Mouse (Mus musculus) lung, postnatal 10 days (tissue): ENCODE measurements at regions not wholly inside any gene's neighbourhood (a gene's known extent, or its start where the extent isn't known, plus 50 kb on each side); places are given as distances from the start of the nearest gene placed in this dataset.

Experiments
- DNase-seq: peaks from one replicate; pipeline ENCODE4 v3.0.0; 2021

DNA sequence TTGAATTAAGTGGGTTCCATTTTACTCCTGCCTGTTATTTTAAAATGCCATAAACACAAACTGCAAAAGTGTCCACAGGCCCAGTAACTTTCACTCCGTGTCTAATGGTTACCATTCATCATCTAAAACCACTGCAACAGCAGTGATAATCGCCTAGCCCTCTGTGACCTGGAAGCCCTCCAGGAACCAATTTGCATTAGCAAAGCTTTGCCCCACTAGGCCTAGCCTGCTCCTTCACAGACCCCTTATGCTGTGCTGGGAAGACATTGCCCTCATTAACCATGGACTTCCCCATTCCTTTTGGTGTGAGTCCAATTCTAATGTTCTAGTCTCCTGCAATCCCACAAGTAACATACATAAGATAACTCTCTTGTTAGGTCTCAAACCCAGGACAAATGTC is 277.3 kb upstream of the Prkd1 start:
- DNase-seq: no peak

DNA sequence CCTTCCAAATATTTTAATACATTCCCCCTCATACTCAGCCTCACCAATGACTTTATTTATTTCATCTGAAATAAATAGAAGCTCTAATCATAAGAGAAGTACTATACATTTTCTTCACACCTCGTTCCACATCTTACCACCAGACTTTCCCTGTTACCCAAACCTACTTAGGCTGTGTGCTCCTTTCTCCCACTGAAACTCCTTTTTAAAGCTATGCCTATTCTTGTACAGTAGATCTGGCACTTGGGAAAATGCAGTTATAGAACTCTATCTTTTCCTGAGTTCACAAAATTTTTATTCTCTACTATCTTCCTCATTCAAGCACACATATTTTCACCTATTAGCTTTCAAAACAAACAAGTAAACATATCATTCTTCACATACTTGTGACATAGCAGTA is 272.8 kb upstream of the Prkd1 start:
- DNase-seq: no peak

DNA sequence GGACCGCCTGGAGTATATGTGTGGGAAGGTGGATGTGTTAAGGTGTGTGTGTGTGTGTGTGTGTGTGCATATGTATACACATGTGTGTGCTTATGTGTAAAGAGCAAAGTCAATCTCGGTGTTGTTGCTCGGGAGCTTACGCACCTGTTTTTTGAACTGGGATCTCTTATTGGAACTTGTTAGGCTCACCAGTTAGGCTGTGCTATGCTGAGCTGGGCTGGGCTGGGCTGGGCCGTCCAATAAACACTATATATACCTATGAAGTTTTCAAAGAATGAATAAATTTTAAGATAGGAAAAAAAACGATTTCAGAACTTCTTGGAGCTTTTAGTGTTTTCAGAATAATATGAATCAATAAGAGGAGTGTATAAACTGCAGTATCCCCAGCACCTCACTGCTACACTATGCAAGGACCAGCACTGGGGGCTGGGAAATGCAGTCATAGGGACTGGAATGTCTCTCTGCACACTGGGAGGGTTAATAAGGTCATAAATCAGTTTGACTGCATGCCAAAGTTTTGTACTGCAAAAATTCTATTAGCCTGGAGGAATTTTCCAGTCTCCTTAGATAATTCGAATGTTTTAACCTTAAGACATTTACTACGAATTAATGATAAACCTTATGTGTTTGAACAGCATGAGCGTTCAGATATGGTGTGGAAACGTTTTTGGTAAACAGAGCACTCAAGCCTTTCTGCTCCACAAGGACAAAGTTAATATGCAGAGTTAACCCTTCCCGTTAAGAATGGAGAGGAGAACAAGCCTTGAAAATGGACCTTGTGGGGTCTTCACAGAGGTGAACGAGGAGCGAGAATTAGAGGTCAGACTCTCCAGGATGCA is 250.9 kb upstream of the Prkd1 start:
- DNase-seq: no peak

GRCm38 (mm10) chr12:50897606-50898166 is 248.8 kb upstream of the Prkd1 start:
- no peak for DNase-seq

DNA sequence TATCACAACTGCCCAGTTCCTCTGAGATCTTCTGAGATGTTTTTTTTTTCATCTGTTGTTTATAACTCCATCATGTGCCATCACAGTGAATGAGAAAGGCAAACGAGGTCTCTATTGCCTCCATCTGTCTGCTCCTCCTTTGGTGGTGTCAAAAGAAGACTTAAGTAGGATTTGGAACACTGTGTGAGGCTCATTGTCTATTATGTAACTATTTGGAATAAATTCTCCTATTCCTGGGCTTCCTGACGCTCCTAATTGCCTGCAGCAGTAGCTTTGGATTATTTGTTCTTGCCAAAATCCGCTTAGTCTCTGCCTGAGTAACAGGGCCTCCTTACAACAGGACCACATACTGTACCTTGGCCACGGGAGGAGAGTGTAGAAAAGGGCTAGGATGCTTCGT is 244.7 kb upstream of the Prkd1 start:
- DNase-seq: no peak

DNA sequence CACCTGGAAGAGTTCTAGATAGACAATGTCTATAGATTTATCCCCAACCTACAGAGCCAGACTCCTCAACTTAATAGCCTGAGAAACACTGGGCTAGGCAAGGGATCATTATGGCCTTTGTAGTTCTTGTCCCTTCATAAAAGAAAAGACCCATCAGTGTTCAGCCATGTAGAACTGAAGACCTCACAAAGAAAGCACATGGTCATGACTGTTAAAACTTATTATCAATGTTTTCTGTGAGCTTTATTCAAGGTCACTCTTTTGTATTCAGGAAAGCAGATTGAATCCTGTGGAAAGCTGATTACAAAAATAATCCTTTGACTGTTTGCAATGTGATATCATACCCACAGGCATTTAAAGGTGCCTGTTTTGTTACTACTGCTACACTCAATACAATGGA is 226.9 kb upstream of the Prkd1 start:
- no peak for DNase-seq

- DNase-seq: no peak
Observed at GRCm38 (mm10) chr12:50874024-50874398, 225.1 kb upstream of the Prkd1 start.

DNA sequence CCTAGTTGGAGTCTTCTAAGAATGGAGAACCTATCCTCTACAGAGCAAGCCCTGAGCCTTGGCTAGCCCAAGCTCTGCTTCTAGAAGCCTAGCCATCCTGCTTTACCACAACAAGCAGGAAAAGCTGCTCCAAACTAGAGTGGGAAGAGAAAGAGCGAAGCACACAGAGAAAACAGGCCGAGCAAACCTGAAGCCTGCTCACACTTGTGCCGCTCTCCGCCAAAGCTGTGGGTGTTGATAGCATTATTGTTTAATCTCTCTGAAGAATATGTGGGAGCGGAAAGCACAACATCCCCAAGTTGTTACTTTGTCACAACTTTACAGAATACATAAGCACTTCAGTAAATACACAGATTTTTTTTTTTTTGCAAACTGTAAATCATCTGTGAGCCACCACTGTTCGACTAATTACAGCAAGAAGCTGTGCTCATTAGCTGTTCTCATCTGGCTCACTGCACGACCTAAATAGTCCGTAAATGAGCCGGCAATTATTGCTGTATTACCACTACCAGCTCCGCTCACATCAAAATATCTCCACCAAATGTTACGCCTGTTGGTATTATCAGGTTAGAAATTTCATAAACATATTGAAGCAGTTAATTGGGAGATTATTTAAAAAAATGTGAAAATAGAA is 224.6 kb upstream of the Prkd1 start:
- DNase-seq: no peak

DNA sequence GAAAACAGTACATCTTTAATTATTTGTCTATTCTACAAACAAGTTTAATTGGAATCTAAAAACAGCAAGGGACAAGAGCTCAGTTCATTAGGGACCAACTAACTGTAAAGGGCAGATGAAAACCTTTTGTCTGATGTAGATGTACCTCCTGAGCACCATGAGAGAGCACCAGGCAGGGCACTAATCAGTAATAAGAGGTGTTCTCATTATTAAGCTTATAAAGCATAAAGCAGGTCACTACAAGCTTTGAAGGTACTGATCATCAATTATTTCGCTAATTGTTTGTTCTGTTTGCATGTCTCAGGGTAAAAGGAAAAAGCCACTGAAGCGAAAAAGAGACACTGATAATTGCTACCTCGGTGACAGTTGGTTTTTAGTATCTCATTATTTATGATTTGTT is 202.7 kb upstream of the Prkd1 start:
- no peak for DNase-seq

DNA sequence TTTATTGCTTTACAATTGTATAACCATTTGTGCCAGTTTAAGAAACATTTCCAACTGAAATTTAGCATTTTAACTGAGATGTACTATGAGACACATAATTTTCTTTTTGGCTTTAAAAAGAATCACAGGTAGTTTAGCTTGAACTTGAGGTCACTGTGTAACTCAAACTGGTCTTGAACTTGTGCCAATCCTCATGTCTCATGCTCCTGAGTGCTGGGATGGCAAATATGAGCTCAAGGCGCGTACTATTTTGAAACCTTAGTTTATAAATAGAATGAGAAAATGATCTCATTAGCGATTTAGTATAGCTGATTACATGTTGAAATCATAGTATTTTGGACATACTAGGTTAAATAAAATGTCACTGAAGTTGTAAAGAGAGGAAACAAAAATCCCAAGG is 199.1 kb upstream of the Prkd1 start:
- no peak for DNase-seq

DNA sequence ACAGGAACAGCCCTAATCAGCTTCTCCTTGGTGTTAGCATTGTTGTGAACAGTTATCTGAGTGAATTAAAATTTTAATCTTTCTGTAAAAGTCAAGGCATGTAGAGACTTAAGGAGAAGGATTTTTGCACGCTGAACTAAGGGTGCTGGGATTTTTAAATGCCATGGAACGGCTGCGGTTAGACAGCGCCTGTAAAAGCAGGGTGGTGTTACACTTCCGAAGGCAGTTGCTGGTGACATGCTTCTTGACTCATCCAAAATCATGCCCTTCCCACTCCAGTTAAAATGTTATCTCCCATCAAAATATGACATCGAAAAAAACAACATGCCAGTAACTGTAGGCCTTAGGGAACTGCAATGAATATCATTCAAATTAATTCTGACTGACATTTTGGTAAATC is 193.8 kb upstream of the Prkd1 start:
- no peak for DNase-seq

DNA sequence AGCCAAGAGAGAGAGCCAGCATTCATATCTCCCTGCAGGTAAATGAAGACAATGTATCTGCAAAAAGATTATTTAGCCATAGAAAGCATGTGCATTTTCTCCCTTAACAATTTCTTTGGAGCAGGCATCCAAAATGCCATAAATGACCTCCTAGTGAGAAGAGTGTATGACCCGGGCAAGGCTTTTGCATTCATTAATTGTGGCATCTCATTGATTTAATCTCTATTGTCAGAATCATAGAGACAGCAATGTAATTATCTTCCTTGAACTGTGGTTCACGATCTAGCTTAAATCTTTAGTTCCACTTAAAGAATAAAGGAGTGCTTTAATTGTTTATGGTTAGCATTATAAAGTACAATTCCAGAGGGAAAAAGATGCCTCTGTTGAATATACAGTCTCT is 190.5 kb upstream of the Prkd1 start:
- DNase-seq: no peak

DNA sequence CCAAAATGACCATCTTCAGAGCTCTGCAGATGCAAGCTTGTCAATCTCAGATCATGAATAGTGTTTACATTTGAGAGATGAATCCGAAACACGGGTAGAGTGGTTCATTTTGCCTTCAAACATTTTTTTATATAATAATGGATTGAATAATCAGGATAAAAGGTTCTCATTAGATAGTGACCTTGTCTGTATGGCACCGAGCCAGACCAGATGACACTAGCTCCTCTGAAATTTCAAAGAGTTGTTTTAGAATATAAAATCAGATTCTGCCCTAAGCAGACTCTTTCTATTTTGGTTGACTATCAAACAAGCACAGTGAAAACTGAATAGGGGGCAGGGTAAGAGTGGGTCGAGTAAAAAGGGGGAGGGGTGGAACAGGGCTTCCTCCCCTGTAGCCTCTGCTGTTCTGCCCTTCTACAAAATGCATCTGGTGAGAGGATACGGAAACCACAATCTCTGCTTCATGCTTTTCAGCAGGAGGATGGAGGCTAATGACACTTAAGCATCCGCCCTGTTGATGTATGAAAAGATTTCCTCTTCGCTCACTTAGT is 159.9 kb upstream of the Prkd1 start:
- no peak for DNase-seq

- no peak for DNase-seq
Observed at GRCm38 (mm10) chr12:50804391-50804790, 155.5 kb upstream of the Prkd1 start.

- no peak for DNase-seq
Observed at GRCm38 (mm10) chr12:50765156-50765940, 116.5 kb upstream of the Prkd1 start.

- no peak for DNase-seq
Observed at GRCm38 (mm10) chr12:50764457-50764856, 115.6 kb upstream of the Prkd1 start.

GRCm38 (mm10) chr12:50734135-50734534 is 85.2 kb upstream of the Prkd1 start:
- DNase-seq: no peak

- DNase-seq: no peak
Observed at GRCm38 (mm10) chr12:50712615-50713014, 63.7 kb upstream of the Prkd1 start.

GRCm38 (mm10) chr12:50709000-50709788 is 60.3 kb upstream of the Prkd1 start:
- DNase-seq: no peak

- DNase-seq: peak; percentile 10
Observed at GRCm38 (mm10) chr12:50698613-50699442, 49.9 kb upstream of the Prkd1 start.
